Mouse (Mus musculus): Measurements from ENCODE around the gene Magi1.

DNA sequence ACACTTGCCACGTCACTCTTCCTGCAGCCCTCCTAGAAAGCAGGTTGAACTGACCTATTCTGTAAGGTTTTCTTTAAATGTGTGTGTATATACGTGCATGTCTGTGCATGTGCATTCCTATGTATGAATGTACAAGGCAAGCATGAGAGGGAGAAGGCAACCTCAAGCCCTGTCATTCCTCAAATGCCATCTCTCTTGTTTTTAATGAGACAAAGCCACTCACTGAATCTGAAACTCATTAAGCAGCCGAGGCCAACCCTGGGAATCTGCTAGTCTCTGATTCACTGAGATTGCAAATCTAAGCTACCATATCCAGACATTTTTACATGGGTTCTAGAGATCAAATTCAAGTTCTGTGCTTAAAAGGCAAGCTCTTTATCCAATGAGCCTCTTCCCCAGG is 359.7 kb downstream of the Magi1 start:
- TF ChIP-seq CTCF (IDR thresholded peaks at IDR 0.05; ENCODE audit: low read depth) (no peak), EP300 (IDR thresholded peaks at IDR 0.05; ENCODE audit: low read depth) (no peak)
